Mouse (Mus musculus) spleen, adult 12 weeks (tissue): ENCODE results near the gene Vmn1r168.
"Not testable (repeated sequence)": the region's sequence is repeated elsewhere in the genome, so short reads cannot be mapped to it uniquely, and the experiment has no call there.

Source experiments
- DNase-seq: peaks from one replicate; pipeline ENCODE4 v3.0.0; 2022; ENCODE audit warnings: low spot score

Vmn1r168 gene

DNA sequence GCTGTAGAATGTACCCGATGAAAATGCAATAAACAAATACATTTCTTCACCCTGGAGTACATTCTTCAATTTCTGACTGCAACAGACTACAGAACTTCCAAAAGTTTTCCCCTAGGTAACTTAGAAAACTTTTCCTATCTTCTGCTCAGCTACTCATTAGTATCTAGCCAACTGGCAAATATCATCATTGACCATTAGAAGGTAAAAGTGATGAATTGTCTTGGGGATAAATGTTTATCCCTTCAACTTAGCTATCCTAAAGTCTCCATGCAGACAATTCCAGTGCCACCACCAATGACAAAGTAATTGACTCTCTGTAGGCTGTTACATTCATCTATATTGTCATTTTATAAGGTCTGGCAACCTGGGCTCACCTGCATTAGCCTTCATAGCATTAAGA lies at the start of gene Vmn1r168:
Gene Vmn1r168 (plus strand): TSS at position 301 of the 400 bp plus-strand sequence.
- DNase-seq: not testable (repeated sequence)

- not testable (repeated sequence) for DNase-seq
Measured at GRCm38 (mm10) chr7:23507106-23507505, 32.4 kb upstream of the Vmn1r168 start, which contains the start of gene Vmn1r167. TSS of gene Vmn1r167 (minus strand) at chr7:23507206.

DNA sequence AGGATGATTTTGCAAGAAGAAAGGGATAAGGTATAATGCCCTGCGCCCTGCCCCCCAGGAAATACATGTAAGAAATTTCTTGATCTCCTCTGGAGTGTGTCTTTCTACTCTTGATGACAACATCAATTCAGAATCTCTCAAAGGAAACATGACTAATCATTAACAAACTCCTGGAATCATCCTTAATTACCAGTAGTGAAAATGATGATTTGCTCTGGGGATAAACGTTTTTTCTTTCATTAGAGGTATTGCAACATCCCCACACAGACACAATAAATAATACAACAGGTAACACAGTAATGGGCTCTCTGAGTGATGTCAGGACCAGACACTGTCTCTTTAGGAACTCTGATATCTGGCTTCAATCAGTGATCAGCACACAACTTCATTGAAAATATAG lies 35.7 kb downstream of the Vmn1r168 start, which contains the start of gene Vmn1r169:
Gene Vmn1r169 (plus strand): TSS at position 301 of the 400 bp plus-strand sequence.
- not testable (repeated sequence) for DNase-seq
